Mouse (Mus musculus) neutrophil, adult 5-6 weeks (primary cell): ENCODE results near the gene H2-Q6. TPM values are rescaled to one million over a fixed set of nuclear protein-coding genes. Genes with fewer than 3 reads are reported as not detected.
A peak's percentile ranks its signal among the peaks of the same experiment; 100 is the strongest.
"Not testable (repeated sequence)": the region's sequence is repeated elsewhere in the genome, so short reads cannot be mapped to it uniquely, and the experiment has no call there.

Source experiments
- ATAC-seq: fragments of 151-379, 151-347 bp; 2 replicates; pipeline ENCODE4 v1.8.0; 2017; ENCODE audit warnings: mild to moderate bottlenecking, moderate TSS enrichment; ENCODE audit not compliant: insufficient number of reproducible peaks, poor library complexity, low FRiP score, severe bottlenecking; ENCODE audit errors: extremely low read depth
- total RNA-seq: library from RNA; stranded (forward); fragments of 200-1000 nt; gene quantifications from 2 replicates; pipeline ENCODE4 v1.2.3, GENCODE M21; 2017

The H2-Q6 gene
- total RNA-seq, 1 experiment from 2014 or later = 274 TPM

DNA sequence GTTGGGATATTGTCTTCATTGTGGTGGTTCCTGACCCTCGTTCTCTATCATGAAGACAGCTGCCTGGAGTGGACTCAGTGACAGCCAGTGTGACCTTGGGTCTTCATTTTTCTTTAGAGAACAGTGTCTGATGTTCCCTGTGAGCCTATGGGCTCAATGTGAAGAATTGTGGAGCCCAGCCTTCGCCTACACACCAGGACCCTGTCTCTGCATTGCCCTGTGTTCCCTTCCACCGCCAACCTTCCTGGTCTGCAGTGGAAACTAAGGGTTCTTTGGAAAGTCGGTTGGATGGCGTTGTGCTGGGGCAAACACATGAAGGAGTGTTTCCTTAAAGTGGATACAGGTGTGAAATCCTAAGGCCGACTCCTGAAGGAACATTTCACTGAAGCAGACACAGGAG lies 4.2 kb downstream of the H2-Q6 start:
- not testable (repeated sequence) for ATAC-seq

DNA sequence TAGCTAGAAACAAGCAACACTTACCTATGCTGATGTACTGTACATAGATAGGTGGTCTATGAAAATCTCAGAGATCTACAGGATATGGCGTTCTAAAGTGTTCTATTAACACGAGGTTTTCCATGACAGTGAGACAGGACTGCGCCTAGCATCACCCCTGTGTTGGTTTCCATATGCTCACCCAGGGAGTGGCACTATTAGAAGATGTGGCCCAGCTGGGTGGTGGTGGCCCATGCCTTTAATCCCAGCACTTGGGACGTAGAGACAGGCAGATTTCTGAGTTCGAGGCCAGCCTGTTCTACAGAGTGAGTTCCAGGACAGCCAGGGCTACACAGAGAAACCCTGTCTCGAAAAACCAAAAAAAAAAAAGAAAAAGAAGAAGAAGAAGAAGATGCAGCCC lies 6.0 kb downstream of the H2-Q6 start:
- ATAC-seq = not testable (repeated sequence)

- ATAC-seq = not testable (repeated sequence)
Observed at GRCm38 (mm10) chr17:35432167-35432566, 7.5 kb downstream of the H2-Q6 start.

- ATAC-seq = not testable (repeated sequence)
Observed at GRCm38 (mm10) chr17:35434836-35435235, 10.2 kb downstream of the H2-Q6 start.

- ATAC-seq = not testable (repeated sequence)
Observed at GRCm38 (mm10) chr17:35435577-35435976, 10.9 kb downstream of the H2-Q6 start.

- ATAC-seq = not testable (repeated sequence)
Observed at GRCm38 (mm10) chr17:35437386-35437936, 12.8 kb downstream of the H2-Q6 start.

GRCm38 (mm10) chr17:35438395-35438794 lies 13.7 kb downstream of the H2-Q6 start:
- ATAC-seq = not testable (repeated sequence)

- ATAC-seq = peak; percentile 97
Observed at GRCm38 (mm10) chr17:35438885-35439284, 14.2 kb downstream of the H2-Q6 start, which contains the start of gene H2-Q7. TSS of gene H2-Q7 (plus strand) at chr17:35439155.

- ATAC-seq = not testable (repeated sequence)
Observed at GRCm38 (mm10) chr17:35439295-35439747, 14.7 kb downstream of the H2-Q6 start.

DNA sequence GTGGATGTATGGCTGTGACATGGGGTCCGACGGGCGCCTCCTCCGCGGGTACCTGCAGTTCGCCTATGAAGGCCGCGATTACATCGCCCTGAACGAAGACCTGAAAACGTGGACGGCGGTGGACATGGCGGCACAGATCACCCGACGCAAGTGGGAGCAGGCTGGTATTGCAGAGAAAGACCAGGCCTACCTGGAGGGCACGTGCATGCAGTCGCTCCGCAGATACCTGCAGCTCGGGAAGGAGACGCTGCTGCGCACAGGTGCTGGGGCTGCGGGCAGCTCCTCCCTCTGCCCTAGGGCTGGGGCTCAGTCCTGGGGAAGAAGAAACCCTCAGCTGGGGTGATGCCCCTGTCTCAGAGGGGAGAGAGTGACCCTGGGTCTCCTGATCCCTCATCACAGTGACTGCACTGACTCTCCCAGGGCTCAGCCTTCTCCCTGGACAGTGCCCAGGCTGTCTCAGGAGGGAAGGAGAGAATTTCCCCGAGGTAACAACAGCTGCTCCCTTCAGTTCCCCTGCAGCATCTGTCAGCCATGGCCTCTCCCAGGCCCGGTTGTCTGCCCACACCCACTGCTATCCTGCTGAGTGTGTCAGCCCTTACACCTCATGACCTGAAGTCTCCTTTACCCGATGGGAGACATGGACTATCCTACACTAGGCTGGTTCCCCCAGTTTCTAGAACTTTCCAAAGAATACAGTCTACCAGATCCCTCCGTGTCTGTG lies 15.4 kb downstream of the H2-Q6 start:
- ATAC-seq = not testable (repeated sequence)

- ATAC-seq = not testable (repeated sequence)
Observed at GRCm38 (mm10) chr17:35442376-35442775, 17.7 kb downstream of the H2-Q6 start.

DNA sequence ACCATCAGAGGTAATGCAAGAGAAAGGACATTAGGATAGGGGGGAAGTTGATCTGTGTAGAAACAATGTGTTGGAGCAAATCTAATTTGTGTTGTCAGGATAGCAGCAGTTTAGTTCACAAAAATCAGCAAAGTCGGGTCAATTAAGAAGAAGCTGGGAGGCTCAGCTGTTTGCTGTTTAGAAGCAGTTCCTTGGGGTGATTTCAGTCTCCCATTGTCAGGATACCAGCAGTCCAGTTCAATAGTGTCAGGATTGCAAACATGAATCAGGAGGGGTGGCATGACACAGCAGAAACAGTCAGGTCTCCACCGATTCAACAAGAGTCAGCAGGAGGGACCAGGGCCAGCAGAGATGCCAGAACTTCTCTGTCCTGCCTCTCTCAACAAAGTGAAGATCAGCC lies 19.9 kb downstream of the H2-Q6 start:
- not testable (repeated sequence) for ATAC-seq

DNA sequence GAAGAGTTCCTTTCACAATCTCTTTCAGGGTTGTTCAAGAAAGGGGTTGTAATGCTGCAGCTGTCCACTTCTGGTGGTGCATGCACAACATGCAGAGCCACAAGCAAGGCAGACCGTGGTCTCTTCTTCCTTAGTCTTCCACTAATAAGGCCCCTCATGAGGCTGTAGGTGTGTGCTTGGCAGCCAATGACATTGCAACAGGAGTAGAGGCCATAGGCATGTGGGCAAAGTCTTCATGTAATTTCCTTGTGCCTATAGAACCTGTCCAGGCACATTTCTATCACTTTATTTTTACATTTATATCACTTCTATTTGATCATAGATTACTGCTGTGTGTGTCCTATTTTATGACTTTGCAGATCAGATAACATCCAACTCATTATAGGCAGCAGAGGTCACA lies 33.6 kb downstream of the H2-Q6 start:
- ATAC-seq = not testable (repeated sequence)

GRCm38 (mm10) chr17:35460513-35461341 lies 36.1 kb downstream of the H2-Q6 start:
- ATAC-seq = peak; percentile 65; the same call in 1 of the 2 replicates

DNA sequence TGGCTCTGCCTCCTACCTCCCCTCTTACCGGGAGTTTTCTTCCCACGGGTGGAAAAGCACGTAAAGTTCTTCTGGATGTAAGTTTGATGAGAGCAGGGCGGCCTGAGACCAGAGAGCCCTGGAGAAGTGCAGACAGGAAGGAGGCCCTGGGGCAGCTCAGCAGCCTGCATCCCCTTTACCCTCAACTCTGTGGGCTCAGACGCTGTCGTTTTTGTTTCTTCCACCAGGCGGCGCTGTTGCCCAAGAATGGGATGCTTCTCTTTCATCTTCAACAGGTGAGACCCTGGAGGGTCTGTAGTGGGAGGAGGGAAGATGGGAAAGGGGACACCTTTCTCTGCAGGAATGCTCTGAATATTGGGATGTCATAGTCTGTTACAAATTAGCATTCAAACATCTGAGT lies 41.0 kb downstream of the H2-Q6 start:
- not testable (repeated sequence) for ATAC-seq

GRCm38 (mm10) chr17:35468936-35469335 lies 44.3 kb downstream of the H2-Q6 start:
- not testable (repeated sequence) for ATAC-seq

- ATAC-seq = peak; percentile 46
Observed at GRCm38 (mm10) chr17:35469842-35470751, 45.4 kb downstream of the H2-Q6 start, which contains the start of gene H2-Q10. TSS of gene H2-Q10 (plus strand) at chr17:35470089.
